9 mouse cellular contexts compared by ENCODE assay signal in genomic region chr1:192711779-192712348, GRCm38 (mm10). TPM values are rescaled to one million over a fixed set of nuclear protein-coding genes. Genes with fewer than 3 reads are reported as not detected.
DNase-seq lines count a peak whose midpoint lies in the region; ATAC-seq and TF ChIP-seq lines count a peak whose summit lies in the region.
"Had no signal": no experiment of that assay in that cellular context is flagged by ENCODE, and none has a peak within 500 bp of the region (broad histone marks: within the 10 kb centered on the region; RNA-seq: fewer than 3 reads in every experiment).

No protein-coding gene starts in this region.

- CTCF ChIA-PET in Patski (lab: Charles Lee): interaction anchor here (0.9 to 9.4 kb wide), 13 partner anchors 9 to 527 kb away, joined by 3 to 59 read pairs (median 4); partner anchors contain the start of gene Kcnh1

- H3K9me3 ChIP-seq in kidney, embryonic 14.5 days (ENCODE audit: control insufficient read depth, low read length): no peaks in the 10 kb centered on the region
- H3K9me3 ChIP-seq in neural tube, embryonic 14.5 days (ENCODE audit: control insufficient read depth, low read length): no peaks in the 10 kb centered on the region
- H3K9me3 ChIP-seq: lung, embryonic 15.5 days had no signal

- H3K4me3 ChIP-seq in kidney, adult 2 months (ENCODE audit: insufficient read depth, low read depth, low read length): no peak overlapping the region
- no peak overlapping the region for H3K4me3 ChIP-seq in kidney, embryonic 14.5 days (ENCODE audit: low read length)
- no peak overlapping the region for H3K4me3 ChIP-seq in neural tube, embryonic 14.5 days (ENCODE audit: low read depth, low read length)
- H3K4me3 ChIP-seq: lung, embryonic 15.5 days had no signal

- peak; percentile 63 for TF ChIP-seq CTCF in kidney, adult 2 months (conservative IDR thresholded peaks at IDR 0.05; ENCODE audit: insufficient read depth, insufficient read length, low read depth, low read length)
- TF ChIP-seq CTCF in Patski (IDR thresholded peaks at IDR 0.05): peak; percentile 87

- no peaks in the 10 kb centered on the region for H3K4me1 ChIP-seq in kidney, adult 2 months (ENCODE audit: control insufficient read depth, insufficient read depth, low read length)
- no peaks in the 10 kb centered on the region for H3K4me1 ChIP-seq in kidney, embryonic 14.5 days (ENCODE audit: control insufficient read depth, insufficient read depth, low read length)
- no peaks in the 10 kb centered on the region for H3K4me1 ChIP-seq in neural tube, embryonic 14.5 days (ENCODE audit: control insufficient read depth, insufficient read depth, low read length)
- H3K4me1 ChIP-seq: lung, embryonic 15.5 days had no signal

- no peak overlapping the region for H3K9ac ChIP-seq in kidney, embryonic 14.5 days (ENCODE audit: low read depth, low read length)
- no peak overlapping the region for H3K9ac ChIP-seq in neural tube, embryonic 14.5 days (replicated peaks; ENCODE audit: low read depth, low read length)
- H3K9ac ChIP-seq: lung, embryonic 15.5 days had no signal

- no peak for ATAC-seq in kidney, embryonic 14.5 days (ENCODE audit: low FRiP score, low TSS enrichment)
- no peak for ATAC-seq in Patski
- ATAC-seq in neural tube, embryonic 14.5 days (ENCODE audit: low read depth): 0 out of 2 replicates have a peak, but pooled peaks have one; percentile 56
- no peak for ATAC-seq in monocyte, adult 5-6 weeks (replicated peaks; ENCODE audit: insufficient number of reproducible peaks, low FRiP score, low TSS enrichment, poor library complexity, severe bottlenecking)

- no peak overlapping the region for H3K4me2 ChIP-seq in kidney, embryonic 14.5 days (replicated peaks; ENCODE audit: low read depth, low read length)
- no peak overlapping the region for H3K4me2 ChIP-seq in neural tube, embryonic 14.5 days (ENCODE audit: low read depth, low read length)
- H3K4me2 ChIP-seq: lung, embryonic 15.5 days had no signal

- in situ Hi-C loops in Patski (cut with MboI; ENCODE audit: low pct_unique_long_range_greater_than_20kb): loop anchor here (25.0 kb wide), 1 partner anchor 875 kb away; no protein-coding TSS in a partner anchor

- intact Hi-C loops in heart, postnatal 36 days (cut with DNase I): loop anchor here (1.0 to 5.0 kb wide), 3 partner anchors 113 to 540 kb away; partner anchors contain the start of gene Kcnh1
- intact Hi-C loops in left cerebral cortex, postnatal 25 days (cut with DNase I): loop anchor here (1.0 to 5.0 kb wide), 2 partner anchors 115 to 523 kb away; no protein-coding TSS in a partner anchor

- 32% methylated on average over 3 of the region's 3 CpGs for WGBS in kidney, adult 2 months
- WGBS in kidney, embryonic 14.5 days: 39% methylated on average over 3 of the region's 3 CpGs
- 31% methylated on average over 3 of the region's 3 CpGs for WGBS in neural tube, embryonic 14.5 days

- H3K27ac ChIP-seq in kidney, adult 2 months (ENCODE audit: insufficient read depth, low read depth, low read length): no peak overlapping the region
- no peak overlapping the region for H3K27ac ChIP-seq in kidney, embryonic 14.5 days (ENCODE audit: low read depth, low read length)
- H3K27ac ChIP-seq in neural tube, embryonic 14.5 days (ENCODE audit: low read depth, low read length): no peak overlapping the region
- H3K27ac ChIP-seq: lung, embryonic 15.5 days had no signal

- POLR2A ChIA-PET in Patski (lab: Charles Lee): no interaction called here

- H3K36me3 ChIP-seq in kidney, adult 2 months (ENCODE audit: control insufficient read depth, insufficient read depth, low read length): no peaks in the 10 kb centered on the region
- no peaks in the 10 kb centered on the region for H3K36me3 ChIP-seq in kidney, embryonic 14.5 days (ENCODE audit: control insufficient read depth, insufficient read depth, low read length)
- H3K36me3 ChIP-seq in neural tube, embryonic 14.5 days (ENCODE audit: control insufficient read depth, insufficient read depth, low read length): no peaks in the 10 kb centered on the region
- H3K36me3 ChIP-seq: lung, embryonic 15.5 days had no signal

- TF ChIP-seq POLR2A in kidney, adult 2 months (IDR thresholded peaks at IDR 0.05; ENCODE audit: low read depth, low read length): no peak

- DNase-seq in kidney, adult 2 months: peak; percentile 51
- no peak for DNase-seq in Patski (ENCODE audit: low read depth, low spot score)
- DNase-seq in cerebellum, adult 9-10 months: peak; percentile 76
- DNase-seq in heart, postnatal 36 days: peak; percentile 47 to 66
- peak; percentile 45 to 49 for DNase-seq in left cerebral cortex, postnatal 25 days (ENCODE audit: low spot score in 2 of 2)

- H3K27me3 ChIP-seq in kidney, adult 2 months (replicated peaks; ENCODE audit: control insufficient read depth, insufficient read depth, low read length): no peaks in the 10 kb centered on the region
- no peaks in the 10 kb centered on the region for H3K27me3 ChIP-seq in kidney, embryonic 14.5 days (ENCODE audit: control insufficient read depth, insufficient read depth, low read length)
- no peaks in the 10 kb centered on the region for H3K27me3 ChIP-seq in Patski
- no peaks in the 10 kb centered on the region for H3K27me3 ChIP-seq in neural tube, embryonic 14.5 days (ENCODE audit: control insufficient read depth, insufficient read depth, low read length)
- H3K27me3 ChIP-seq: lung, embryonic 15.5 days had no signal

RNA-seq across cellular contexts. Expression of gene Hhat, which starts 59.2 kb away (rescaled TPM):
- 4.9 and 7.0 TPM in 2 replicates for polyA plus RNA-seq in kidney, adult 2 months (2012; rRNA removed)
- polyA plus RNA-seq in kidney, embryonic 14.5 days (2014; fragmentation: Nextera tagmentation; extraction: Ambion mirVana): 11.4 and 16.5 TPM in 2 replicates
- polyA plus RNA-seq in Patski (2021): 5.2 TPM
- 1 to 10 TPM; 2.1 to 2.4 TPM for total RNA-seq in heart, postnatal 36 days (2021)
- 1 to 10 TPM; 1.2 to 2.2 TPM for total RNA-seq in left cerebral cortex, postnatal 25 days (2021)
- 3.1 and 3.5 TPM in 2 replicates for polyA plus RNA-seq in neural tube, embryonic 14.5 days (2014; fragmentation: Nextera tagmentation; extraction: Ambion mirVana)
- 0.85 to 3.6 TPM (median 1.7 TPM) in 3 replicates for total RNA-seq in monocyte, adult 5-6 weeks (2017)
